ENCODE assay signal across 8 mouse cellular contexts in genomic region chr2:29820025-29820817, GRCm38 (mm10). TPM values are rescaled to one million over a fixed set of nuclear protein-coding genes. Genes with fewer than 3 reads are reported as not detected.
DNase-seq lines count a peak whose midpoint lies in the region; ATAC-seq and TF ChIP-seq lines count a peak whose summit lies in the region.

TSS of gene Urm1 (plus strand) at chr2:29820075.

- TF ChIP-seq CTCF in bone marrow macrophage, adult 2 months (IDR thresholded peaks at IDR 0.05; ENCODE audit: low read depth, low read length): no peak
- no peak for TF ChIP-seq CTCF in embryonic fibroblast, embryonic 13.5 days (IDR thresholded peaks at IDR 0.05; ENCODE audit: borderline replicate concordance, insufficient read depth, low read length)

- H3K36me3 ChIP-seq in heart, embryonic 10.5 days: peaks cover 17% of the 10 kb centered on the region
- peaks cover 6% of the 10 kb centered on the region; the same call in 1 of the 2 replicates for H3K36me3 ChIP-seq in kidney, embryonic 14.5 days (ENCODE audit: control insufficient read depth, insufficient read depth, low read length)
- H3K36me3 ChIP-seq in liver, embryonic 11.5 days (ENCODE audit: control insufficient read depth, insufficient read depth, low read length): no peaks in the 10 kb centered on the region
- no peaks in the 10 kb centered on the region for H3K36me3 ChIP-seq in myocyte (ENCODE audit: control insufficient read depth, insufficient read depth)
- peaks cover 12% of the 10 kb centered on the region; the same call in 1 of the 2 replicates for H3K36me3 ChIP-seq in stomach, embryonic 14.5 days (ENCODE audit: control insufficient read depth, insufficient read depth, low read length)

- peak within 1 kb of the TSS; percentile 46 for H3K4me2 ChIP-seq in kidney, embryonic 14.5 days (replicated peaks; ENCODE audit: low read depth, low read length)
- H3K4me2 ChIP-seq in liver, embryonic 11.5 days: peak within 1 kb of the TSS; percentile 95
- H3K4me2 ChIP-seq in myocyte (ENCODE audit: low read depth): peak within 1 kb of the TSS; percentile 69
- peak within 1 kb of the TSS; percentile 62 for H3K4me2 ChIP-seq in stomach, embryonic 14.5 days (replicated peaks; ENCODE audit: low read depth, low read length)

- H3K27me3 ChIP-seq in heart, embryonic 10.5 days (ENCODE audit: insufficient read depth, poor library complexity, severe bottlenecking): 0 out of 2 replicates have a peak, but pooled peaks cover 3% of the 10 kb centered on the region
- no peaks in the 10 kb centered on the region for H3K27me3 ChIP-seq in kidney, embryonic 14.5 days (ENCODE audit: control insufficient read depth, insufficient read depth, low read length)
- no peaks in the 10 kb centered on the region for H3K27me3 ChIP-seq in liver, embryonic 11.5 days (replicated peaks; ENCODE audit: control insufficient read depth, insufficient read depth, low read length)
- H3K27me3 ChIP-seq in myocyte (ENCODE audit: control insufficient read depth, insufficient read depth, insufficient read length): no peaks in the 10 kb centered on the region
- no peaks in the 10 kb centered on the region for H3K27me3 ChIP-seq in stomach, embryonic 14.5 days (ENCODE audit: control insufficient read depth, insufficient read depth, low read length)

- H3K9me3 ChIP-seq in heart, embryonic 10.5 days: no peaks in the 10 kb centered on the region
- no peaks in the 10 kb centered on the region for H3K9me3 ChIP-seq in kidney, embryonic 14.5 days (ENCODE audit: control insufficient read depth, low read length)
- no peaks in the 10 kb centered on the region for H3K9me3 ChIP-seq in liver, embryonic 11.5 days (ENCODE audit: control insufficient read depth, low read length)
- H3K9me3 ChIP-seq in stomach, embryonic 14.5 days (ENCODE audit: control insufficient read depth, low read depth, low read length): no peaks in the 10 kb centered on the region

- H3K79me2 ChIP-seq in myocyte (ENCODE audit: control insufficient read depth, insufficient read depth): no peaks in the 10 kb centered on the region

- no peak within 1 kb of the TSS for H3K27ac ChIP-seq in bone marrow macrophage, adult 2 months (ENCODE audit: insufficient read depth, low read depth, low read length)
- H3K27ac ChIP-seq in embryonic fibroblast, embryonic 13.5 days (ENCODE audit: insufficient read depth, low read length): peak within 1 kb of the TSS; percentile 13; the same call in 1 of the 2 replicates
- H3K27ac ChIP-seq in heart, embryonic 10.5 days: peak within 1 kb of the TSS; percentile 96
- H3K27ac ChIP-seq in kidney, embryonic 14.5 days (ENCODE audit: low read depth, low read length): peak within 1 kb of the TSS; percentile 98
- H3K27ac ChIP-seq in liver, embryonic 11.5 days (ENCODE audit: low read depth, low read length): peak within 1 kb of the TSS; percentile 88
- peak within 1 kb of the TSS; percentile 95 for H3K27ac ChIP-seq in stomach, embryonic 14.5 days (ENCODE audit: low read length)

- WGBS in heart, embryonic 10.5 days: 1% methylated on average over 35 of the region's 35 CpGs
- WGBS in kidney, embryonic 14.5 days: under 1% methylated on average over 35 of the region's 35 CpGs
- 2% methylated on average over 35 of the region's 35 CpGs for WGBS in liver, embryonic 11.5 days
- under 1% methylated on average over 35 of the region's 35 CpGs for WGBS in stomach, embryonic 14.5 days

- no peak within 1 kb of the TSS for H3K4me3 ChIP-seq in bone marrow macrophage, adult 2 months (ENCODE audit: insufficient read depth, low read length)
- peak within 1 kb of the TSS; percentile 22 for H3K4me3 ChIP-seq in embryonic fibroblast, embryonic 13.5 days (ENCODE audit: insufficient read depth, low read length)
- peak within 1 kb of the TSS; percentile 62 for H3K4me3 ChIP-seq in heart, embryonic 10.5 days
- H3K4me3 ChIP-seq in kidney, embryonic 14.5 days (ENCODE audit: low read length): peak within 1 kb of the TSS; percentile 33
- peak within 1 kb of the TSS; percentile 52 for H3K4me3 ChIP-seq in liver, embryonic 11.5 days (ENCODE audit: low read depth, low read length)
- no peak within 1 kb of the TSS for H3K4me3 ChIP-seq in myocyte
- H3K4me3 ChIP-seq in stomach, embryonic 14.5 days (ENCODE audit: low read depth, low read length): peak within 1 kb of the TSS; percentile 39

- peak; percentile 65 for DNase-seq in CD4-positive, CD25-positive, alpha-beta regulatory T cell, adult 2 months (ENCODE audit: low read depth, low spot score)
- DNase-seq in heart, embryonic 10.5 days (ENCODE audit: low spot score): peak; percentile 91
- DNase-seq in liver, embryonic 11.5 days (ENCODE audit: low spot score): peak; percentile 81

- peak; percentile 88 for ATAC-seq in kidney, embryonic 14.5 days (ENCODE audit: low FRiP score, low TSS enrichment)
- peak; percentile 72 for ATAC-seq in liver, embryonic 11.5 days (replicated peaks; ENCODE audit: low FRiP score)
- peak; percentile 75; the same call in 1 of the 2 replicates for ATAC-seq in stomach, embryonic 14.5 days (ENCODE audit: insufficient number of reproducible peaks, insufficient read depth, low FRiP score, low read depth)

- H3ac ChIP-seq in myocyte (ENCODE audit: control insufficient read depth, insufficient read length): no peak within 1 kb of the TSS

- no peak for TF ChIP-seq POLR2A in bone marrow macrophage, adult 2 months (IDR thresholded peaks at IDR 0.05; ENCODE audit: borderline replicate concordance, low read depth, low read length)
- TF ChIP-seq POLR2A in embryonic fibroblast, embryonic 13.5 days (IDR thresholded peaks at IDR 0.05; ENCODE audit: low read depth, low read length): peak; percentile 89
- TF ChIP-seq POLR2A in myocyte (IDR thresholded peaks at IDR 0.05; ENCODE audit: insufficient read length, low read depth): no peak

- peak within 1 kb of the TSS; percentile 59 for H3K9ac ChIP-seq in kidney, embryonic 14.5 days (ENCODE audit: low read depth, low read length)
- peak within 1 kb of the TSS; percentile 72 for H3K9ac ChIP-seq in liver, embryonic 11.5 days (ENCODE audit: low read depth, low read length)
- peak within 1 kb of the TSS; percentile 40 for H3K9ac ChIP-seq in stomach, embryonic 14.5 days (replicated peaks; ENCODE audit: low read depth, low read length)

- no peaks in the 10 kb centered on the region for H3K4me1 ChIP-seq in bone marrow macrophage, adult 2 months (ENCODE audit: control insufficient read depth, insufficient read depth, low read length)
- peaks cover 3% of the 10 kb centered on the region; the same call in 1 of the 2 replicates for H3K4me1 ChIP-seq in embryonic fibroblast, embryonic 13.5 days (ENCODE audit: control insufficient read depth, insufficient read depth, low read length)
- peaks cover 27% of the 10 kb centered on the region for H3K4me1 ChIP-seq in heart, embryonic 10.5 days
- peaks cover 31% of the 10 kb centered on the region for H3K4me1 ChIP-seq in kidney, embryonic 14.5 days (ENCODE audit: control insufficient read depth, insufficient read depth, low read length)
- H3K4me1 ChIP-seq in liver, embryonic 11.5 days (replicated peaks; ENCODE audit: control insufficient read depth, insufficient read depth, low read length): peaks cover 13% of the 10 kb centered on the region
- H3K4me1 ChIP-seq in stomach, embryonic 14.5 days (ENCODE audit: control insufficient read depth, insufficient read depth, low read length): no peaks in the 10 kb centered on the region; the same call in 1 of the 2 replicates

TF ChIP-seq in myocyte, 11 proteins besides CTCF, POLR2A, EP300 and RAD21:
- no peak for TF ChIP-seq TCF3 (IDR thresholded peaks at IDR 0.05; ENCODE audit: insufficient read length, low read depth)
- no peak for TF ChIP-seq REST (IDR thresholded peaks at IDR 0.05; ENCODE audit: insufficient read depth, insufficient read length)
- no peak for TF ChIP-seq MYOG (IDR thresholded peaks at IDR 0.05; ENCODE audit: control insufficient read depth in 1 of 3, insufficient read depth in 1 of 3, insufficient read length in 2 of 3, low read depth in 2 of 3)
- TF ChIP-seq MYOD1 (IDR thresholded peaks at IDR 0.05; ENCODE audit: control insufficient read depth in 1 of 3, insufficient read length in 2 of 3, low read depth in 2 of 3): no peak
- TF ChIP-seq USF1 (IDR thresholded peaks at IDR 0.05; ENCODE audit: low read depth): no peak
- TF ChIP-seq TCF12 (IDR thresholded peaks at IDR 0.05; ENCODE audit: insufficient read depth, poor library complexity, severe bottlenecking): no peak
- no peak for TF ChIP-seq E2F4 (IDR thresholded peaks at IDR 0.05; ENCODE audit: insufficient read depth)
- no peak for TF ChIP-seq SRF (IDR thresholded peaks at IDR 0.05; ENCODE audit: control insufficient read depth, insufficient read length, low read depth)
- no peak for TF ChIP-seq POLR2AphosphoS2 (IDR thresholded peaks at IDR 0.05; ENCODE audit: insufficient read length, low read depth)
- no peak for TF ChIP-seq CEBPB (IDR thresholded peaks at IDR 0.05; ENCODE audit: insufficient read depth, poor library complexity, severe bottlenecking)

RNA-seq across cellular contexts. Expression of gene Urm1, which starts in this region (rescaled TPM):
- 27.7 and 37.4 TPM in 2 replicates for polyA plus RNA-seq in bone marrow macrophage, adult 2 months (2012; ENCODE audit: insufficient read depth, insufficient read length, missing spikeins)
- 42.0 and 44.5 TPM in 2 replicates for polyA plus RNA-seq in embryonic fibroblast, embryonic 13.5 days (2011; ENCODE audit: insufficient read length, low read depth, missing spikeins)
- 18.4 and 19.1 TPM in 2 replicates for polyA plus RNA-seq in heart, embryonic 10.5 days (2016; fragmentation: Nextera tagmentation; extraction: Ambion mirVana)
- 27.3 and 29.2 TPM in 2 replicates for polyA plus RNA-seq in kidney, embryonic 14.5 days (2014; fragmentation: Nextera tagmentation; extraction: Ambion mirVana)
- polyA plus RNA-seq in liver, embryonic 11.5 days (2014; fragmentation: Nextera tagmentation; extraction: Ambion mirVana): 21.1 TPM in 2 replicates
- polyA plus RNA-seq in myocyte (2012; fragmentation: generic; extraction: Trizol): 43.8 TPM
- polyA plus RNA-seq in stomach, embryonic 14.5 days (2014; fragmentation: Nextera tagmentation; extraction: Ambion mirVana): 20.8 and 24.6 TPM in 2 replicates

Comparison
In these comparisons a context has a peak if more than half of its experiments do, and no peak if none do; other contexts are left out.
1. H3K4me3 ChIP-seq: peak in embryonic fibroblast, embryonic 13.5 days (single experiment), heart, embryonic 10.5 days (single experiment), kidney, embryonic 14.5 days (single experiment), liver, embryonic 11.5 days (single experiment) and stomach, embryonic 14.5 days (single experiment); none in bone marrow macrophage, adult 2 months (single experiment) and myocyte (single experiment).
2. Peak in every context shown above with its lines, with median percentiles within 50 percentile points of each other: DNase-seq, ATAC-seq, H3K4me2 ChIP-seq and H3K9ac ChIP-seq.